Mouse (Mus musculus): ENCODE results near the gene Slc22a14. TPM values are rescaled to one million over a fixed set of nuclear protein-coding genes. Genes with fewer than 3 reads are reported as not detected.

The Slc22a14 gene
- polyA plus RNA-seq (2012; rRNA removed; ENCODE audit: low replicate concordance) = 0.06 TPM in 1 of 2 replicates, not detected in the other

DNA sequence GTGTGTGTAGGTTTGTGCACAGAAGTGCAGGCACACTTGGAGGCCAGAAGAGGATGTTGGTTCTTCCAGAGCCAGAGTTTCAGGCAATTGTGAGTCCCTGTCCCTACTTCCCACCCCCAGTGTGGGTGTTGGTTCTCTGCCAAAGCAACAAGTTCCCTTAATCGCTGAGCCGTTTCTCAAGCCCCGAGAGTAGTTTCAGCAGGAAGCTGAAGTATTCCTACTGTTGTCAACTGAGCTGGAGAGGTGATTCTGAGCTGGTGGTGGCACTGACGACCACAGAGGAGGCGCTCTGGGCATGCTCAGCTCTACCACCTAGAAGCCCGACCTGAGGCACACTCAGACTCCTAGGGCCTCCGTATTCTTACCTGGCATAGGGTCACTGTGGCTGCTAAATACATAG is at the start of gene Slc22a14:
Slc22a14 (minus strand) TSS at position 270 of the 400 bp plus-strand sequence.

DNA sequence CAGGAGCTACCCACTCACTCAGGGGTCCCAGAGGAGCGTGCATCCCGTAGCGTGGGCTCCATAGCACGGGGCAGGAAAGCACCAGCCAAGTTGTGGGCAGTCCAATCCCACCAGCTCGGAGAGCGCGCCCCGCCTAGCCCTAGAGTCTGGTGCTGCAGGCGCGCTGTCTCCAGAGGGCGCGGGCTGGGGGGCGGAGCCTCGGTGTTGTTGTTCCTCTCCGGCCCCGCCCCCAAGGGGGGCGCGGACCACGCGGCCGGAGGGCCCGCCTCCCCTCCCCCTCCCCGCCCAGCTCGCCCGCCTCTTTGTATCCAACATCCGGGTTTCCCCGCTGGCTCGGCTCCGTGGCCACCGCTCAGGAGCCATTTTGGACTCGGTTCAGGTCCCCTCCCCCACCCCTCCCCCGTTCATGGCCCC is 36.5 kb upstream of the Slc22a14 start, which contains the start of gene Acvr2b:
Acvr2b (plus strand) TSS at position 318 of the 414 bp plus-strand sequence.

DNA sequence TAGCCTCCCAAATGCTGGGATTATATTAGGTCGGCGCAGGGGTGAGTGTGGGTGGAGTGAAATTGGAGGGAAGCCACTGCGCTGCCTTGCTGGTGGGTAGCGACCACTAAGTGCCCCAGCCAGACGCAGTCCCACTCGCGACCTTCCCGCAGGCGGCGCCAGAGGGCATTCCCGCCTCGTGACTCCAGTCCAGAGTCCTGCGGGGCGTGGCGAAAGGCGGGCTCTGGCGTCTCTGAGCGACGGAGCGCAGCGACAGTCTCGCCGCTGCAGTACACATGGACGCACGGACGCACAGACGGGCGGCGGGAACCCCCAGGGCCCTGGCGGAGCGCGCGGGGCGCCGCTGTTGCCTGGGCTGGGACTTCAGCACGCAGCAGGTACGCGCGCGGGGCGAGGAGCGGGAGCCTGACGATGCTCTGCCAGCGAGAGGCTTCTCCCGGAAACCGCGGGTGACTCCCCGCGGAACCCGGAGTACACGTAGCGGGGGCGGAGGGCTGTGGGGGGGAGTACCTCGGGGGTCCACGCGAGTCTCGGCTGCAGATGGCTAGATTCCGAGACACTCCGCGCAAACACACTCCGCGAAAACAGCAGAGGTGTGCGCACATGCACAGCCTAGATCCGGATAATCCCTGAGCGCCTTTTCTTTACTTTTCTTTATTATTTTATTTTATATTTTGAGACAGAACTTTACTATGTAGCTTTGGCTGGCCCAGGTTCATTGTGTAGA is 7.9 kb downstream of the Slc22a14 start, which contains the start of gene Xylb:
Xylb (plus strand) TSS at position 51 of the 727 bp plus-strand sequence.

DNA sequence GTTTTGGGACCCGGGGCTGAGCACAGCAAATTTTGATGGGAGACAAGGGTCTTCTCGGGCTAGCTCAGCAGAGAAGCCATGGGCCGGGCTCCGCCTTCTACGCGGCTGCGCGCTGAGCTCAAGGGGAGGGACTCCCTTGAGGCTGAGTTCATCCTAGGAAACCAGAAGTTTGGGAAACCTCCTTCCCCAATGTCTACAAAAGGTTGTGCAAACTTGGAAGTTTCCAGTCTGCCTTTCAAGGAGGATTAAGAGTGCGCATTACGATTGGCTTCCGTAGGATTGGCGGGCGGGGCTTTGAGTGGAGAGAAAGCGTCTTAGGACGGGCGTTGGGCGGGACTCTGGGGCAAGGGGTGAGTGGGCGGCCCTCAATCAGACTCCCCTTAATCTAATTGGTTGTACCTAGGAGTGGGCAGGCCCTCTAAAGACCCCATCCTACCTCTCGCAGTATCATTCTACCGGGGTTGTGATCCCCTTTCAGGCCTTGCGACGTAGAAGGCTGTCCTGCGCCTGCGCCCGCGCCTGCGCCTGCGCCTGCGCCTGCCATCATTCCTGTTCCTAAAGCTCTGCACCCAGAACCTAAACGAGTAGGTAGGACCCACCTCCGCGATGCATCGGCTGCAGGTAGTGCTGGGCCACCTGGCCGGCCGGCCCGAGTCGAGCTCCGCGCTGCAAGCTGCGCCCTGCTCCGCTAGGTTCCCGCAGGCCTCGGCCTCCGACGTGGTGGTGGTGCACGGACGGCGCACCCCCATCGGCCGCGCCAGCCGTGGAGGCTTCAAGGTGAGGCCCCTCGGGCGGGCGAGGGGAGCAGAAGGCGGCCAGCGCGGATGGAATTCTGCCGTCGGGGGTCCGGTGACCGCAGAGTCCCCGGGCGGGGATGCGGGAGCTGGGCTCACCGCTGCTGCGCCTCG is 24.2 kb downstream of the Slc22a14 start, which contains the start of gene Myd88:
Myd88 (minus strand) TSS at position 503 of the 908 bp plus-strand sequence.

GRCm38 (mm10) chr9:119339558-119340211 is 25.7 kb downstream of the Slc22a14 start, which contains the start of gene Acaa1a:
Gene Acaa1a (plus strand): TSS chr9:119339676.

DNA sequence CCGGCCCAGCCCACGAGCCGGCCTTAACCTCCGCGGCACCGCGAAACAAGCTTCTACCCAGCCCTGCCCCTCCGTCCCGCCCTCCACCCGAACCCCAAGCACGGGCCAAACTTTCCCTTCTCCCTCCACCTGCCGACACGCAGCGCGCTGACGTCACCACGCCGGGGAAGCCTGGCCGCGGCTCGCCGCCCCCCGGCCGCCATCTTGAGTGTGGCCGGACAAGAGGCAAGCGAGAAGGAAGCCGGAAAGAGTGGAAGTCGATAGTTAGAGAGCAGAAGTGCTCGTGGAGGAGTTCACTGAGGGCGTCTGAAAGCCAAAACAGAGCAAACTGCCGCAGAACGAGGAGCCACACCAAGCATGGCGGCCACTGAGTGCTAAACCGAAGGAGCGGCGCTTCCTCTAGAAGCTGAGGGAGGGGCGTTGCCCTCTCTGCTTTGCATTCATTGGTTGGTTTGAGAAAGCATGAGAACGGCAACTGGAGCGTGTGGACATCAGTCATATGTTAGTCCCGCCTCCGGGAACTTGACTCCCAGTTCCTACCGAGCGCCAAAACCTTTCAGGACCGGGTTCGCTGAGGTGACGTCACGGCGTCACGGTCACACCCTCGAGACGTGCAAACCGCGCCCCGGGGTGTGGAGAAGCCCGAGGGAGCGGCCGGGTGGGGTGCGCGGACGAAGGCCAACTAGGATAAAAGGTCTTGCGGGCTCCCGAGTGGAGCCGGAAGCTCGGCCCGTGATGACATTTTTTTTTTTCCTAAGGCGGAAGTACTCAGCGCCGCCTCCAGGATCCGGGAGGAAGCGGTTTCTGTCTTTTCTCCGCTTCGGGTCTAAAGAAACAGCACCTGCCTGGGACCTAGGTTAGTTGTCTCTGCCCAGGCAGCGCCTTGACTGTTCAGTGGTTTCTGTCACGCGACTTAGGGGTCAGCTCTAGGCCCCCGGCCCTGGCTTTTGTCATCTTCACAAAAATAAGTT is 42.8 kb downstream of the Slc22a14 start, which contains the start of gene Oxsr1:
Oxsr1 (minus strand) TSS at position 139 of the 971 bp plus-strand sequence.

GRCm38 (mm10) chr9:119208998-119209397 is 156.4 kb downstream of the Slc22a14 start, which contains the start of gene Slc22a13:
Gene Slc22a13 (minus strand): TSS chr9:119209098.

GRCm38 (mm10) chr9:119158861-119159260 is 206.5 kb downstream of the Slc22a14 start, which contains the start of gene Gm47289:
Gene Gm47289 (plus strand): TSS chr9:119159161.

DNA sequence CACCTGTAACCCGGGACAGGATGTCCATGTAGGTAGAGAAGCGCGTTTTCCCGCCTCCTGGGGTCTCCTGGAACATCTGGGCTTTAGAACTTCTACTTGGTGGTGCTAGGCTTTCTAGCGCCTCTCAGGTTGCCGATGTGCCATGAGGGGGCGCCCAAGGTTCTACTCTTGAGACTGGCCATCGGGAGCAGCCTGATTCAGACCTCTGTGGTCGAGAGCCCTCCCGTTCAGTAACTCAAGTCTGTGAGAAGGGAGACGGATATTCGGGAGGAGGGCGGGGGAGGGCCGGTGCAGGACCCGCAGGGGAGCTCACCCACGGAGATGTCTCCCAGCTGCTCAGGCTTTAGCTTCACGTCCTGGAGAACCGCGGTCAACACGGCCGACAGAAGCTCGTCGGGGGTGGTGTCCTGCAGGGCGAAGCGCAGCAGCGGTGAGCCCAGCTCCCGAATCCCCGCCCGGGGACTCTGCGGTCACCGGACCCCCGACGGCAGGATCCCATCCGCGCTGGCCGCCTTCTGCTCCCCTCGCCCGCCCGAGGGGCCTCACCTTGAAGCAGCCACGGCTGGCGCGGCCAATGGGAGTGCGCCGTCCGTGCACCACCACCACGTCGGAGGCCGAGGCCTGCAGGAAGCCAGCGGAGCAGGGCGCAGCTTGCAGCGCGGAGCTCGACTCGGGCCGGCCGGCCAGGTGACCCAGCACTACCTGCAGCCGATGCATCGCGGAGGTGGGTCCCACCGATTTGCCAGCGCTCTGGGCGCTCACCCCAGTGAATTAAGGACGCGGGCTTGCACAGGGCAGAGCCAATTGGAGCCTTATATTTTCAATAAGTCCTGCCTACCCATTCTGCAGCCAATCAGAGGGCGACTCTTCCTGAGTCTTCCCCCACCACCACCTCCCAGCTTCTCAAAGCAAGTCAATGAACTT is 208.8 kb downstream of the Slc22a14 start, which contains the start of gene Acaa1b:
Acaa1b (minus strand) TSS at position 816 of the 924 bp plus-strand sequence.

Other genes with a start within 250 kb of the Slc22a14 start
- 53.8 and 99.1 TPM in 2 replicates for gene Acaa1b, start 208.5 kb downstream of the Slc22a14 start, polyA plus RNA-seq (2012; rRNA removed; ENCODE audit: low replicate concordance)
- 0.04 TPM in 1 of 2 replicates, not detected in the other for gene Gm47289, start 206.4 kb downstream of the Slc22a14 start, polyA plus RNA-seq (2012; rRNA removed; ENCODE audit: low replicate concordance)
- gene Slc22a13, start 156.5 kb downstream of the Slc22a14 start, polyA plus RNA-seq (2012; rRNA removed; ENCODE audit: low replicate concordance) = 0.26 and 1.4 TPM in 2 replicates
- 8.4 and 8.6 TPM in 2 replicates for gene Oxsr1, start 43.1 kb downstream of the Slc22a14 start, polyA plus RNA-seq (2012; rRNA removed; ENCODE audit: low replicate concordance)
- 593 and 1,842 TPM in 2 replicates for gene Acaa1a, start 25.9 kb downstream of the Slc22a14 start, polyA plus RNA-seq (2012; rRNA removed; ENCODE audit: low replicate concordance)
- gene Myd88, start 24.1 kb downstream of the Slc22a14 start, polyA plus RNA-seq (2012; rRNA removed; ENCODE audit: low replicate concordance) = 13.6 and 21.1 TPM in 2 replicates
- gene Xylb, start 8.2 kb downstream of the Slc22a14 start, polyA plus RNA-seq (2012; rRNA removed; ENCODE audit: low replicate concordance) = 7.3 and 12.2 TPM in 2 replicates
- 1.8 and 2.4 TPM in 2 replicates for gene Acvr2b, start 36.6 kb upstream of the Slc22a14 start, polyA plus RNA-seq (2012; rRNA removed; ENCODE audit: low replicate concordance)
- 0.87 and 1.8 TPM in 2 replicates for gene Exog, start 79.4 kb upstream of the Slc22a14 start, polyA plus RNA-seq (2012; rRNA removed; ENCODE audit: low replicate concordance)
- gene Scn5a, start 213.5 kb upstream of the Slc22a14 start, polyA plus RNA-seq (2012; rRNA removed; ENCODE audit: low replicate concordance) = 0.23 and 0.67 TPM in 2 replicates

Data from duodenum, adult 2 months (tissue).